In the genomic region with DNA sequence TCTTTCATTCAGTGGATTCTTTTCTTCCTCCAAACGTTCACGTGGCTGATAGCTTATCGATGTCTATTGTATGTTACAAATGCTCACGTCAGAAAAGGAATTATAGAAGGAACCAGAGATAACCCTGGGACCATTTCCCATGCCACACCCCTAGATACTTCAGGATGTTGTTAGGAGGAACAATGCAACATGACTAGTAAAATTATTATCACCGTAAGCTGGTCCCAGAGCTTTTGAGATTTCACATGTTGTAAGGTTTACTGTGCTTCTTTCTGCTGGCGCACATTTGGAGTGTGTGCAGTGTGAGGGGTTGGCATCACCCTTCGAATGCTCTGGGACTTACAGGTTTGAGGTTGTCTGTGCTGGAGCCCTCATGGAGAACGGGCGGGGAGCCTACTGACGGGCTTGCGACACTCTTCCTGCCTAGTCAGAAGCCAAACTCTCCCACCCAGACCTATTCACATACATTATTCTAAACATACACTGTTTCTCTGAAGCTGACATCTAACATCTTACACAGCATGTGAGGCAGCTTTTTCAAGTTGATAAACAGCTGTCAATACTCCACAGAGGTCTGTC, we compare ENCODE assay signal across 27 mouse cellular contexts.
DNase-seq lines count a peak whose midpoint lies in the region; ATAC-seq lines count a peak whose summit lies in the region.
"Had no signal": no experiment of that assay in that cellular context is flagged by ENCODE, and none has a peak within 500 bp of the region (broad histone marks: within the 10 kb centered on the region; RNA-seq: fewer than 3 reads in every experiment).

No protein-coding gene starts in this region.

- no peaks in the 10 kb centered on the region for H3K9me3 ChIP-seq in heart, embryonic 14.5 days (ENCODE audit: control insufficient read depth, low read length)
- H3K9me3 ChIP-seq in midbrain, embryonic 16.5 days (replicated peaks; ENCODE audit: control insufficient read depth, low read length, poor library complexity, severe bottlenecking) = no peaks in the 10 kb centered on the region
- H3K9me3 ChIP-seq: embryonic facial prominence, embryonic 12.5 days; embryonic facial prominence, embryonic 15.5 days; heart, embryonic 10.5 days; hindbrain, embryonic 12.5 days; hindbrain, embryonic 15.5 days had no signal

- H3K27me3 ChIP-seq in heart, embryonic 14.5 days (ENCODE audit: control insufficient read depth, insufficient read depth, low read length) = no peaks in the 10 kb centered on the region
- no peaks in the 10 kb centered on the region for H3K27me3 ChIP-seq in midbrain, embryonic 16.5 days (ENCODE audit: control insufficient read depth, insufficient read depth, low read depth, low read length)
- H3K27me3 ChIP-seq: CH12.LX; embryonic facial prominence, embryonic 12.5 days; embryonic facial prominence, embryonic 15.5 days; hindbrain, embryonic 12.5 days; hindbrain, embryonic 15.5 days; Patski had no signal

- intact Hi-C loops in heart, postnatal 14 days (cut with DNase I) = no loop called here

- no peak overlapping the region for H3K9ac ChIP-seq in heart, embryonic 14.5 days (ENCODE audit: low read length)
- no peak overlapping the region for H3K9ac ChIP-seq in midbrain, embryonic 16.5 days (ENCODE audit: low read depth, low read length)
- H3K9ac ChIP-seq: embryonic facial prominence, embryonic 12.5 days; embryonic facial prominence, embryonic 15.5 days; forebrain, postnatal 0 days; hindbrain, embryonic 12.5 days; hindbrain, embryonic 15.5 days had no signal

- H3K4me1 ChIP-seq in heart, embryonic 14.5 days (ENCODE audit: control insufficient read depth in 2 of 2, insufficient read depth in 2 of 2, low read length in 2 of 2) = no peaks in the 10 kb centered on the region
- no peaks in the 10 kb centered on the region for H3K4me1 ChIP-seq in midbrain, embryonic 16.5 days (ENCODE audit: control insufficient read depth, insufficient read depth, low read length)
- H3K4me1 ChIP-seq: embryonic facial prominence, embryonic 12.5 days; embryonic facial prominence, embryonic 15.5 days; heart, embryonic 10.5 days; hindbrain, embryonic 12.5 days; hindbrain, embryonic 15.5 days had no signal

- no peak overlapping the region for H3K4me2 ChIP-seq in heart, embryonic 14.5 days (ENCODE audit: low read length)
- no peak overlapping the region for H3K4me2 ChIP-seq in midbrain, embryonic 16.5 days (ENCODE audit: low read length)
- H3K4me2 ChIP-seq: embryonic facial prominence, embryonic 12.5 days; embryonic facial prominence, embryonic 15.5 days; hindbrain, embryonic 12.5 days; hindbrain, embryonic 15.5 days had no signal

- 60% methylated on average over 11 of the region's 11 CpGs for WGBS in heart, embryonic 14.5 days
- 81% methylated on average over 11 of the region's 11 CpGs for WGBS in midbrain, embryonic 16.5 days

- H3K4me3 ChIP-seq in heart, embryonic 14.5 days (ENCODE audit: control insufficient read depth in 1 of 2, insufficient read depth in 1 of 2, low read depth in 1 of 2, low read length in 2 of 2) = no peak overlapping the region
- no peak overlapping the region for H3K4me3 ChIP-seq in midbrain, embryonic 16.5 days (ENCODE audit: low read depth, low read length)
- H3K4me3 ChIP-seq: embryonic facial prominence, embryonic 12.5 days; embryonic facial prominence, embryonic 15.5 days; gastrocnemius, adult 2 months; heart, adult 2 months; heart, embryonic 10.5 days; hindbrain, embryonic 12.5 days; hindbrain, embryonic 15.5 days had no signal

- no peak for ATAC-seq in heart, embryonic 14.5 days (ENCODE audit: insufficient number of reproducible peaks, insufficient read depth, low FRiP score, low read depth)
- peak; percentile 78 for ATAC-seq in megakaryocyte, adult 5-6 weeks (ENCODE audit: poor library complexity, severe bottlenecking)
- no peak for ATAC-seq in midbrain, embryonic 16.5 days
- ATAC-seq: forebrain, embryonic 14.5 days; forebrain, postnatal 0 days; Patski had no signal

- no peaks in the 10 kb centered on the region for H3K36me3 ChIP-seq in heart, embryonic 14.5 days (ENCODE audit: control insufficient read depth, insufficient read depth, low read length)
- no peaks in the 10 kb centered on the region for H3K36me3 ChIP-seq in midbrain, embryonic 16.5 days (ENCODE audit: control insufficient read depth, insufficient read depth, low read length)
- H3K36me3 ChIP-seq: embryonic facial prominence, embryonic 12.5 days; embryonic facial prominence, embryonic 15.5 days; G1E; heart, embryonic 10.5 days; hindbrain, embryonic 12.5 days; hindbrain, embryonic 15.5 days had no signal

- DNase-seq in heart, adult 11 months = peak; percentile 75
- no peak for DNase-seq in heart, postnatal 4 days
- no peak for DNase-seq in heart, postnatal 14 days
- peak; percentile 56 for DNase-seq in 416B (ENCODE audit: low read depth)
- no peak for DNase-seq in right cerebral cortex, postnatal 25 days
- DNase-seq: adrenal gland, postnatal 10 days; adrenal gland, postnatal 36 days; B cell, adult 2 months; cerebellum, adult 18-20 months; cerebellum, adult 9-10 months; cerebellum, postnatal 14 days; forebrain, postnatal 0 days; gastrocnemius, adult 2 months; gastrocnemius, postnatal 14 days; heart, adult 2 months had no signal

- H3K27ac ChIP-seq in heart, embryonic 14.5 days (replicated peaks in 1 of 2; ENCODE audit: control insufficient read depth in 1 of 2, insufficient read depth in 1 of 2, low read depth in 2 of 2, low read length in 2 of 2) = peak overlapping the region; percentile 41 to 57; a peak in 2 of 4 replicates
- H3K27ac ChIP-seq in midbrain, embryonic 16.5 days (ENCODE audit: low read length) = no peak overlapping the region
- H3K27ac ChIP-seq: embryonic facial prominence, embryonic 12.5 days; embryonic facial prominence, embryonic 15.5 days; gastrocnemius, adult 2 months; heart, adult 2 months; heart, embryonic 10.5 days; hindbrain, embryonic 12.5 days; hindbrain, embryonic 15.5 days had no signal

Comparison
In these comparisons a context has a peak if more than half of its experiments do, and no peak if none do; other contexts are left out.
1. DNase-seq: peak in heart, adult 11 months (single experiment) and 416B (single experiment); none in heart, postnatal 4 days (single experiment), heart, postnatal 14 days (0 of 2) and right cerebral cortex, postnatal 25 days (single experiment).